Mouse (Mus musculus): Measurements from ENCODE around the gene Pgpep1.

The Pgpep1 gene

DNA sequence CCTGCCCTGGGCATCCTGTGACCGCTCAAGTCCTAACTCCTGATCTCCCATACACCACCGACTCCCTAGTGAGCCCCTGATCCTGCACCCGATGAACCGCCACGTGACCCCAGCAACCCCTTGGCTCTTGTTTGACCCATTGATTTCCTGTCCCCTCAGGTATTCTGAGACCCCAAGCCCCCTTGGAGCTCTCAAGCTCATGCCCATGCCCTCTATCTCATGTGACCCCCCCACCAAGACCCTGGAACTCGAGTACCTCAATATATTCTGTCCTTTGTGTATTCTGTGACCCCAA lies 52.6 kb downstream of the Pgpep1 start:
- DNase-seq: no peak

DNA sequence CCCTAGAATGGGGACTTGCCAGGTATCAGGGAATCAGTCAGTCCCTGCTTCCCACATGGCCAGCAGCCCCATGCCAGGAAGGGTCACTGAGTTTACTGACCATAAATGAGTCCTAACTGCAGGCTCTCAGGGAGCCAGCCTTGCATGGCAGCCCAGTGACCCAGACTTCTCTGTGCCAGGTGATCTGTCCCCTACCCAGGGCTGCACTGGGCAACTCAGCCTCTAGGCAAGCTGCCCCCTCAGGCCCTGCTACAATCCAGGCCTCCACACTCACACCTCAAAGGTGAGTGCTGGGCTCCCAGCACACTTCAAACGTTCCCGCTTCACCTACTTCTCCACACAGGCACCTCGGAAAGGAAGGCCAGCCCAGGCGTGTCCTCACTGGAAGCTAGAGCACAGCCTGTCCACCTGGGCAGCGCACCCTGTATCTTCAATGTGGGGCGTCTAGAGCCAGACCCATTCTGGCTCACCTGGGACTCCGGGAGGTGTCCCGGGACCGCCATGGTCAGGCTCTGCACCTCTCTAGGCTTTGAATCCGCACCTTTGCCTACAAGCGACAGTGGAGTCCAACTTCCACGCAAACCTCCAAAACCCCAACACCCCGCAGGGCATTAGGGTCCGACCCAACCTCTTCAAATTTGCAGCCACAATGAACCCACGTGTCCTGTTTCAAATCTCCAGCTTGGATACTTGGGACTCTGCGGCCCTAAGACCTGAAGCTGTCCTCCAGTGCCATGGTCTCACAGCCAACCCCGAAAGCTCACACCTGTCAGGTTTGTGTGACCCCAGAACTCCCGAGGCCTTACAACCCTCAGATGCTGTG lies 53.2 kb downstream of the Pgpep1 start:
- DNase-seq: no peak

GRCm38 (mm10) chr8:70605871-70606779 lies 54.1 kb downstream of the Pgpep1 start:
- DNase-seq: no peak

GRCm38 (mm10) chr8:70604558-70604957 lies 55.6 kb downstream of the Pgpep1 start:
- no peak for DNase-seq

DNA sequence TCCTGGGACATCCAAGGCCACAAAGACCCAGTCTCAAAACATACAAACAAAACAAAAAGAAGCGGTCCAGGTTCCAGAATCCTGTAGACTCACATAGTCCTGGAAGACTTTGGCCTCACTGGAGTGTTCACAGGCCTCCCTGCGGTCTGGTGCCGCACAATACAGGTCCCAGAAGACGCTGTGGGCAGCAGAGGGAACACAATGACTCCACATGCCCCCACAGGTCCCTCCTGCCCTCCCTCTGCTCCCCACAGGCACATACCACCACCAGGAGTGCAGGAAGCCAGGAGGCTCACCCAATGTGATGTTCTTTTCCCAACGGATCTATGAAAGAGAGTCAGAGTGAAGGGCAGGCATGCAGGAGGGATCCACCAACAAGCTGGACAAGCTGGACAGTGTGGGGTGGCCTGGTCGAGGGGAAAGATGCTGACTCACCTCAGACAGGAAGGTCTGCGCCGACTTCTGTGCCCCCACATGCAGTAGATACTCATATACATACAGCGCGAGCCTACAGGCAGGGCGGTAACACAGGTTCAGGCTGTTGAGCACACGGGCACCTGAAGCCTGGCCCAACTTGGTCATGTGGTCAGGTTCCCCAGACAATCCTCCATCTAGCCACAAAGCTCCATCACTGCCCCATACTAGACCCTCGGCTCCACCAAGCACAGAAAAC lies 57.9 kb downstream of the Pgpep1 start:
- DNase-seq: no peak

GRCm38 (mm10) chr8:70601271-70601649 lies 58.9 kb downstream of the Pgpep1 start:
- peak; percentile 62 to 66 for DNase-seq

- DNase-seq: peak in 1 of 2 experiments; percentile 37
These were observed 59.5 kb downstream of the Pgpep1 start for GRCm38 (mm10) chr8:70600473-70601270.

DNA sequence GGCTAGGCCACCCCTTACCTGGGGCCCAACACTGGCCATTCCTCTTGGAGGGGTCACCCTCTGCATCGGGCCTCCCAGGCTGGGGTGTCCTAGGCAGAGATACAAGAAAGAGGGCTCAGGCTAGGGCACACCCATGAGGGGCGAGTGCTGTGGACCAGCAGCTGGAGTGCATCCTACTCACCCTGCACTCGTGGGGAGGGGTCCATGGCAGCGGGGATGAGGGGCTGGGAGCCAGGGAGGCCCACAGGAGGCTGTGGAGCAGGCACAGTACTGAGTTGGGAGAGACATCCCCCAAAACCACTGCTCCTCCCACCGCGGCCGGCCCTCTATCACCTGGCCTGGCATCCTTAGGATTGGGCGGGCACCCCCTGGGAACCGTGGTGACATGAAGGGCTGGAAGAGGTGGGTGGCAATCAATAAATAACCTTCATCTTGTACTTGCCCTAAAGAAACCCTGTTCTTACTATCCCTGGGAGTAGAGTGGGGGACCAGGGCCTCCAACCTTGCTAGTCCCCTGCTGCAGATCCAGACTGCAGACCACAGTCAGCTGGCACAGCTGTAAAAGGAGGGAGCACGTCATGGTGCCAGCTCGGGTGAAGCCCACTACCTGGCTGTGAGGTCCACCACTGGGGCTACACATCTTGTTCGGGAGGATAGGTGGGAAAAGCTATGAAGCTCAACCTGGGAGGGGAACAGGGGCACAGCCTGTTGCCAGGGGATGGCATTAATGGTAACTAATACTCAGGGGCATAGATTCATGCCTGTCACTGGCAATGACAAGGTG lies 60.5 kb downstream of the Pgpep1 start:
- no peak for DNase-seq

- DNase-seq: no peak
These were observed 61.5 kb downstream of the Pgpep1 start for GRCm38 (mm10) chr8:70598722-70599121.

GRCm38 (mm10) chr8:70598283-70598682 lies 61.9 kb downstream of the Pgpep1 start:
- DNase-seq: no peak

DNA sequence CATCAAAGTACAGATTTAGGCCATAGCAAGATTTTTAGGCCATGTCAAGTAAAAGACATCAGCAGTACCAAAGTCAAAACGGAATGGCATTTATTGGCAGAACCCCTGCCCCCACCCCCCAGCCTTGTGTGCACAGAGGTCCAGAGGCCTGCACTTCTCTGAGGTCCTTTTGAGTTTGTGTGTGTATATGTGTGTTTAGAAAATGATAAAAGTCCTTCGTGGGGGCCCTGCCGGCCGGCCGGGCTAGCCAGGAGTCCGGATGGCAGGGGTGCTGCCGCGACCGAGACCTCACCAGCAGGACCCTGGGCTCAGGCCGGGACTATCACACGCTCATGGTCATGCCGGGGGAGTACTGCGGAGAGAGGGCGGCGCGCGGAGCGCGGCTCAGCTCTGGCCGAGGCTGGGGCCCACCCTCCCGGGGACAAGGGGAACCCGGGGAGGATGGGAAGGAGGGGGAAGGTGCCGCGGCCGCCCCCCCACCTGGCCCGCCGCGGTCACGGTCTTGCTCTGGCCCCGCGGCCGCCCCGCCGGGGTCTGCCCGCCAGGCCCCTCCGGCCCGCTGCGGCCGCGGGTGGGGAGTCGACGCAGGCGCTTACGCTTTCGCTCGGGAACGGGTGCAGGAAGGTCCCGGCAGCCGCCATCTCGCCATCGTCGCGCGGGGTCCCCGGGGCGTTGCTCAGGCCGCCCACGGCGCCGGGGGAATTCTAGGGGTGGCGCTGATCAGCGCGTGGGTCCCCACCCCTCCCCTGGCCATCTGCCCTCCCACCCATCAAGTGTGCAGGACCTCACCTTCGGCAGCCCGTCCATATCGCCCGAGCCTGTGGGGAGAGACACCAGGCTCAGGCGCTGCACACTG lies 62.5 kb downstream of the Pgpep1 start:
- DNase-seq: no peak

DNA sequence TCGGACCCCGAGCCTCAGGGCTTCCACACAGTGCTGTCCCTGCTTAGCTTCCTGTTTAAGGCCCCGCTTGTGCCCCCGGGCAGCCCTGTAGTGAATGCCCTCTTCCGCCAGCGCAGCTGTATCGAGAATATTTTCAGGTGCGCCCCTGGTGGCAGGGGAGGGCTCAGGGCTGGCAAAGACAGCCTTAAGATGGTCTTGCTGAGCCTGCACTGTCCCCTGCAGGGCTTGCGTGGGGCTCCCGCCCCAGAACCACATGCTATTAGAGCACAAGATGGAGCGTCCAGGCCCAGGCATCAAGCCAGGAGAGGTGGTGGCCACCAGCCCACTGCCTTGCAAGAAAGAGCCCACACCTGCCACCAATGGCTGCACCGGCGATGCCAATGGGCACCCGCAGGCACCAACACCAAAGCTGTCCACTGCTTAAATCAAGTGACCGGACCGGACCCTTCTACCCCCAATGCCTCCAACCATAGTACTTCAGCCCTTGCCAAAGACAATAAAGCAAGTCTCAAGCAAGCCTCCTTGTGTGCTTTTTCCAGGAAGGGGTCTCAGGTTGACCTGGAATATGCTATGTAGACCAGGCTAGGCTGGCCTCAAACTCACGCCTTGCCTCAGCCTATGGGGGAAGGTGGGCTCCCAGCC lies 63.3 kb downstream of the Pgpep1 start:
- DNase-seq: peak in 1 of 2 experiments; percentile 42
